Mouse (Mus musculus): ENCODE measurements around the gene Pou3f1.

GRCm38 (mm10) chr4:124616636-124617035, 40.0 kb upstream of the Pou3f1 start:
- TF ChIP-seq CTCF (IDR thresholded peaks at IDR 0.05; ENCODE audit: low read depth) (no peak), EP300 (IDR thresholded peaks at IDR 0.05; ENCODE audit: low read depth) (no peak)

All from liver, postnatal 0 days (tissue).